Mouse (Mus musculus): ENCODE results near the gene Lrmp. TPM values are rescaled to one million over a fixed set of nuclear protein-coding genes. Genes with fewer than 3 reads are reported as not detected.

The Lrmp gene
- polyA plus RNA-seq, 1 experiment: 0.91 TPM

GRCm38 (mm10) chr6:145084343-145085117, 30.9 kb upstream of the Lrmp start:
- Histone ChIP-seq H3K27me3 (ENCODE audit: control insufficient read depth, insufficient read depth, low read length, poor library complexity, severe bottlenecking) (no peaks in the 10 kb centered on the region), H3K27ac (ENCODE audit: insufficient read depth, low read length) (peak overlapping the region; percentile 55; the same call in 1 of the 2 replicates), H3K9ac (ENCODE audit: low read depth, poor library complexity, severe bottlenecking) (no peak overlapping the region), H3K4me3 (ENCODE audit: low read depth, low read length) (no peak overlapping the region), H3K4me1 (ENCODE audit: control insufficient read depth, insufficient read depth, low read length) (peaks cover 1% of the 10 kb centered on the region), H3K9me3 (replicated peaks; ENCODE audit: control insufficient read depth, insufficient read depth, low read length, poor library complexity, severe bottlenecking) (peaks cover 2% of the 10 kb centered on the region; the same call in 1 of the 2 replicates), H3K36me3 (ENCODE audit: control insufficient read depth, insufficient read depth, low read length, poor library complexity, severe bottlenecking) (no peaks in the 10 kb centered on the region)
- 0 out of 2 replicates have a peak, but pooled peaks have one; percentile 23 for TF ChIP-seq EP300 (IDR thresholded peaks at IDR 0.05; ENCODE audit: insufficient read depth, low read depth, low read length)
- no peak for TF ChIP-seq CTCF (IDR thresholded peaks at IDR 0.05; ENCODE audit: low read depth, low read length)

- Histone ChIP-seq H3K4me1 (ENCODE audit: control insufficient read depth, insufficient read depth, low read length) (peaks cover 9% of the 10 kb centered on the region), H3K9ac (ENCODE audit: low read depth, poor library complexity, severe bottlenecking) (no peak overlapping the region), H3K27ac (ENCODE audit: insufficient read depth, low read length) (no peak overlapping the region), H3K36me3 (ENCODE audit: control insufficient read depth, insufficient read depth, low read length, poor library complexity, severe bottlenecking) (no peaks in the 10 kb centered on the region), H3K9me3 (replicated peaks; ENCODE audit: control insufficient read depth, insufficient read depth, low read length, poor library complexity, severe bottlenecking) (no peaks in the 10 kb centered on the region), H3K4me3 (ENCODE audit: low read depth, low read length) (no peak overlapping the region), H3K27me3 (ENCODE audit: control insufficient read depth, insufficient read depth, low read length, poor library complexity, severe bottlenecking) (no peaks in the 10 kb centered on the region)
- TF ChIP-seq EP300 (IDR thresholded peaks at IDR 0.05; ENCODE audit: insufficient read depth, low read depth, low read length): no peak
- TF ChIP-seq CTCF (IDR thresholded peaks at IDR 0.05; ENCODE audit: low read depth, low read length): no peak
- TF ChIP-seq POLR2A (IDR thresholded peaks at IDR 0.05; ENCODE audit: insufficient read depth, low read length): no peak
Measured at GRCm38 (mm10) chr6:145088451-145089113, 26.9 kb upstream of the Lrmp start.

GRCm38 (mm10) chr6:145089373-145089772, 26.1 kb upstream of the Lrmp start:
- Histone ChIP-seq H3K9me3 (replicated peaks; ENCODE audit: control insufficient read depth, insufficient read depth, low read length, poor library complexity, severe bottlenecking) (no peaks in the 10 kb centered on the region), H3K4me3 (ENCODE audit: low read depth, low read length) (no peak overlapping the region), H3K36me3 (ENCODE audit: control insufficient read depth, insufficient read depth, low read length, poor library complexity, severe bottlenecking) (no peaks in the 10 kb centered on the region), H3K9ac (ENCODE audit: low read depth, poor library complexity, severe bottlenecking) (no peak overlapping the region), H3K27me3 (ENCODE audit: control insufficient read depth, insufficient read depth, low read length, poor library complexity, severe bottlenecking) (no peaks in the 10 kb centered on the region), H3K4me1 (ENCODE audit: control insufficient read depth, insufficient read depth, low read length) (peaks cover 12% of the 10 kb centered on the region), H3K27ac (ENCODE audit: insufficient read depth, low read length) (no peak overlapping the region; the same call in 1 of the 2 replicates)
- TF ChIP-seq EP300 (IDR thresholded peaks at IDR 0.05; ENCODE audit: insufficient read depth, low read depth, low read length): no peak
- TF ChIP-seq POLR2A (IDR thresholded peaks at IDR 0.05; ENCODE audit: insufficient read depth, low read length): no peak
- TF ChIP-seq CTCF (IDR thresholded peaks at IDR 0.05; ENCODE audit: low read depth, low read length): no peak

DNA sequence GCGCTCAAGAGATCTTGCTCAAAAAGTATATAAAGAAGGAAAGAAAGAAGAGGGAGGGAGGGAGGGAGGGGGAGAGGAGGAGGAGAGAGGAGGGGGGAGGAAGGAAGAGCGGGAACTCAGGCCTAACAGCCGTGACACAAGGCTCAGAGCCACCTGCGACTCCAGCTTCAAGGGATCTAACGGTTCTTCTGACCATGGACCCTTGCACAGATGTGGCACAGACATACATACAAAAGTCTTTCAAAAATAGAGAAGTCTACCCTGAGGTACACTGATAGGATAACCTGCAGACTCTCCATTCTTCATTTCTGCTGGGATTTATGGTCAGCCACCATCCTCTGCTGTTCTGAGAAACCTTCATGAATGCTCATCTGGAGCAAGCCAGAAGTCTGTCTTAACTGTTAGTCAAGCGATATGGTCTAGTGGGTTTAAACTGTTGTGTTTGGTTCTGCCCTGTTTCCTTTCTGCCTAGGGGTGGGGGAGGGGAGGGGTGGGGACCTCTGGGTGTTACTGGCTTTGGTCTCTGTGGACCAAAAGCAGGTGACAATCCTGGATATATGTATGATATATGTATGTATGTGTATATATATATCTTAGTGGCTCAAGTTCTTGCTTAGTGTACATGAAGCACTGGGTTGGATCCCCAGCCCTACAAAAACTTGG, 25.1 kb upstream of the Lrmp start:
- Histone ChIP-seq H3K4me1 (ENCODE audit: control insufficient read depth, insufficient read depth, low read length) (peaks cover 11% of the 10 kb centered on the region), H3K27ac (ENCODE audit: insufficient read depth, low read length) (no peak overlapping the region), H3K4me3 (ENCODE audit: low read depth, low read length) (no peak overlapping the region), H3K9me3 (replicated peaks; ENCODE audit: control insufficient read depth, insufficient read depth, low read length, poor library complexity, severe bottlenecking) (no peaks in the 10 kb centered on the region), H3K36me3 (ENCODE audit: control insufficient read depth, insufficient read depth, low read length, poor library complexity, severe bottlenecking) (no peaks in the 10 kb centered on the region), H3K9ac (ENCODE audit: low read depth, poor library complexity, severe bottlenecking) (no peak overlapping the region), H3K27me3 (ENCODE audit: control insufficient read depth, insufficient read depth, low read length, poor library complexity, severe bottlenecking) (no peaks in the 10 kb centered on the region)
- TF ChIP-seq CTCF (IDR thresholded peaks at IDR 0.05; ENCODE audit: low read depth, low read length) (no peak), POLR2A (IDR thresholded peaks at IDR 0.05; ENCODE audit: insufficient read depth, low read length) (no peak), EP300 (IDR thresholded peaks at IDR 0.05; ENCODE audit: insufficient read depth, low read depth, low read length) (no peak)

GRCm38 (mm10) chr6:145090928-145091327, 24.5 kb upstream of the Lrmp start:
- no peak overlapping the region for H3K4me3 ChIP-seq (ENCODE audit: low read depth, low read length)
- H3K36me3 ChIP-seq (ENCODE audit: control insufficient read depth, insufficient read depth, low read length, poor library complexity, severe bottlenecking): no peaks in the 10 kb centered on the region
- TF ChIP-seq CTCF (IDR thresholded peaks at IDR 0.05; ENCODE audit: low read depth, low read length) (no peak), EP300 (IDR thresholded peaks at IDR 0.05; ENCODE audit: insufficient read depth, low read depth, low read length) (no peak), POLR2A (IDR thresholded peaks at IDR 0.05; ENCODE audit: insufficient read depth, low read length) (no peak)
- H3K27ac ChIP-seq (ENCODE audit: insufficient read depth, low read length): no peak overlapping the region
- no peak overlapping the region for H3K9ac ChIP-seq (ENCODE audit: low read depth, poor library complexity, severe bottlenecking)
- no peaks in the 10 kb centered on the region for H3K9me3 ChIP-seq (replicated peaks; ENCODE audit: control insufficient read depth, insufficient read depth, low read length, poor library complexity, severe bottlenecking)
- H3K27me3 ChIP-seq (ENCODE audit: control insufficient read depth, insufficient read depth, low read length, poor library complexity, severe bottlenecking): no peaks in the 10 kb centered on the region
- H3K4me1 ChIP-seq (ENCODE audit: control insufficient read depth, insufficient read depth, low read length): peaks cover 11% of the 10 kb centered on the region

All from ES-Bruce4 (cell line).